Mouse (Mus musculus) left cerebral cortex, postnatal 14 days (tissue): ENCODE results near the gene Tbc1d1. TPM values are rescaled to one million over a fixed set of nuclear protein-coding genes. Genes with fewer than 3 reads are reported as not detected.

Source experiments
- DNase-seq, 2 experiments: peaks; one replicate each; pipeline ENCODE4 v3.0.0; 2021 to 2022; ENCODE audit warnings: low spot score in 2 of 2, mixed read lengths in 1 of 2
- intact Hi-C: fragments of 180-260 bp; cut with DNase I; formaldehyde crosslinking; loops from one replicate; pipeline ENCODE4 v1.15.1; 2025
- total RNA-seq, 2 experiments: library from RNA; stranded (reverse); gene quantifications; 2 replicates each; pipeline ENCODE4 v1.2.3; 2021

Tbc1d1 gene
- total RNA-seq, 2 experiments from 2014 or later: 17.0 to 18.4 TPM

DNA sequence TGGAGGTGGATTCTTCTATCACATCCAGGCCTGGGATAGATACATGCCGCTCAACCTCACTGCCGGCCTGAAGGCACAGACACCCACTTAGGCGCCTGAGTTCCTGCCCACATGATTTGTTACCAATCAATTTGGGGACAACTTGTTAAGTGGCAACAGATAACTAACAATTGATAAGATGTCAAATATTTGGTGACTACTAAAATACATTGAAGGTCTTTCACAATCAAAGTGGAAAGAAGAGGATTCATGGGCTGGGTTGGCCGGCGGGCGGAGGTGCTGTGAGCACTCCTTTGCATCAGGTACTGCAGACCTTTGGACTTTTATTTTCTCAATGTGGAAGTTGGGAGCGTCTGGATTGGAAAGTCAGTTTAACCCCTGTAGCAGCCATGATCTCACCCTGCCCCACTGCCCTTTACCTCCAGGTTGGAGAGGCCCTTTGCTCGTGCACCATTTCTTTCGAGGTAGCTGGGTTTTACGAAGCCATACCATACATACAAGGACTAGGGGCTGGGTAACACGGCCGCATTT, 73.3 kb downstream of the Tbc1d1 start:
- DNase-seq: no peak
- intact Hi-C loops: no loop called here

DNA sequence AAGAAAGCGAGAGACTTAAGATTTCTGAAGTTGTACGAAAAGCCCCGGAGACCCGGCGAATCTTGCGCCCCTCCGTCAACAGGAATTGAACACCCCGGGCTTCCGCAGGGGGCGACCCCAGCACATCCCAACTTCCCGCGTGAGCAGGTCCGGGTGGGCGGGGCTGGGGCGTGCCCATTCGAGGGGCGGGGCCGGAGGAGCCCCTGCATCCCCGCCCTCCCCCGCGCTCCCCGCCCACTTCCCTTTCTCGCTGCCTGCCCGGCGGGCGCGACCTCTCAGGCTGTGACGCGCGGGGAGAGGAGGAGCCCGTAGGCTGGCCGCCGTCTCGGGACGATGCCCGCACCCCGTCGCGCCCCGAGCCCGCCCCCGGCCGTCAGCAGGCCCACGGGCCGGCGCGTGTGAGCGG, 74.0 kb downstream of the Tbc1d1 start:
- intact Hi-C loops: no loop called here
- DNase-seq: peak; percentile 75 to 76

GRCm38 (mm10) chr5:64230507-64231041, 74.5 kb downstream of the Tbc1d1 start:
- DNase-seq: no peak
- intact Hi-C loops: no loop called here

DNA sequence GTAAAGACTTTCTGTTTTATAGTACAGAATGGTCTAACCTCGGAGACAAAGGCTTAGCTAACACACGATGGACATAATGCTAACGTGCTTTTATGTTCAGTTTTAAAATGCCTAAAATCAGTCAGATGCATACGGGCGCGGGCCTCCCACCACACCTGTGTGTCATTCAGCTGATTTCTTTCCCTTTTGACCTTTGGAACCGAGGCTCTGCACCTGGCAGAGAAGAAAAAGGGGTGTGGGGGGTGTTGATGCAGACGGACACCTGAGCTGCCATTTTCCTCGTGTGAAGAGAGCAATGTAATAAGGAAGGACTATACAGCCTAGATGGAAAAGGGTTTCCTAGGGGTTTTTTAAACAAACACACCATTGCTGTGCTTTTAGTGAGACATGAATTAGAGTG, 76.8 kb downstream of the Tbc1d1 start:
- no peak for DNase-seq
- intact Hi-C loops: no loop called here

GRCm38 (mm10) chr5:64234269-64234985, 78.3 kb downstream of the Tbc1d1 start:
- intact Hi-C loops: no loop called here
- no peak for DNase-seq

GRCm38 (mm10) chr5:64235250-64235649, 79.1 kb downstream of the Tbc1d1 start:
- intact Hi-C loops: no loop called here
- DNase-seq: no peak

GRCm38 (mm10) chr5:64236561-64236960, 80.5 kb downstream of the Tbc1d1 start:
- intact Hi-C loops: no loop called here
- no peak for DNase-seq

DNA sequence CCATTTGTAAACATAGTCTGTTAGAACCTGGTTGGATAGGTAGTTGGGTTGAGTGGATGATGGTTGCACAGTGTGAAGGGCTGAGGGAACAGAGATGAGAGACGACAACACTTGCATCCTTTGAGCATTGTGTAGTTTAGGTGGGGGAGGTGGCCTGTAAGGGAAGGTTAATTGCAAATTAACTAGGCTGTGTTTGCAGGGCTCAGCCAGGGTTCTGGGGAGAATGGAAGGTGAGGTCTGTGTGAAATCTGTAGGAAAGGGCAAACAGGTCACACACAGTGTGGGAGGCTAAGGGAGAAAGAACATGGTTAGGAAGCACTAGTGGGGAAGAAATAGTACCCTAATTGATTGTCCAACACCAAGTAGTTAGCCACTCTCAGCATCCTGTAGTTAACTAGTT, 81.2 kb downstream of the Tbc1d1 start:
- intact Hi-C loops: no loop called here
- no peak for DNase-seq

GRCm38 (mm10) chr5:64237693-64238092, 81.6 kb downstream of the Tbc1d1 start:
- intact Hi-C loops: no loop called here
- DNase-seq: no peak

DNA sequence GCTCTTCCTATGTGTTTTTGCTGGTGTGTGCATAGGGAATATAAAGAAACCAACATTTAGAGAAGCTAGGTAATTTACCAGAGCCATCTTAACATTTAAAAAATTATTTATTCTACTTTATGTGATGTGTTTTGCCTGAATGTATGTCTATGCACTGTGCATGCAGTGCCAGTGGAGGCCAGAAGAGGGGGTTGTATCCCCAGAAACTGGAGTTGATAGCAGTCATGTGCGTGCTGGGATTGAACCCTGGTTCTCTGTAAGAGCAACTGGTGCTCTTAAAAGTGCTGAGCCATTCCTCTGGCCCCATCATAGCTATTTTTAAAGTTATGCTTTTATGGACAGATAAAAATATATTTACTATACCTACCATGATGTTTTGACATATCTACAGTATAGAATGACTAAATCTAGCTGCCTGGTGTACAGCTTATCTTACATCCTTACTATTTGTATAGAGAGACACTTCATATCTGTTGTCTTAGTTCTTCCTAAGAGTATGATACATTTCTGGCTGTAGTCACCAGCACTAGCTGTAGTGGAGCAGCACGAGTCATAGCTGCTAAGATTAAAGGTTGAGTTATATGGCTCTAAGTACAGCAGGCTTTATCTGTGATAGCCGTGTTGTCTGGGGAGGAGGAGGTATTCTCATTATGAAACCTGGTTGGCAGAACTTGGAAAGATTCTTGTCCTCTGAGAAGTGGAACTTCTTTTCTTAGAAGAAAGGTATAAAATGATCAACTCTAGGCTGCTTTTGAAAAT, 83.0 kb downstream of the Tbc1d1 start:
- intact Hi-C loops: no loop called here
- no peak for DNase-seq

GRCm38 (mm10) chr5:64240941-64241682, 85.0 kb downstream of the Tbc1d1 start:
- intact Hi-C loops: no loop called here
- no peak for DNase-seq

DNA sequence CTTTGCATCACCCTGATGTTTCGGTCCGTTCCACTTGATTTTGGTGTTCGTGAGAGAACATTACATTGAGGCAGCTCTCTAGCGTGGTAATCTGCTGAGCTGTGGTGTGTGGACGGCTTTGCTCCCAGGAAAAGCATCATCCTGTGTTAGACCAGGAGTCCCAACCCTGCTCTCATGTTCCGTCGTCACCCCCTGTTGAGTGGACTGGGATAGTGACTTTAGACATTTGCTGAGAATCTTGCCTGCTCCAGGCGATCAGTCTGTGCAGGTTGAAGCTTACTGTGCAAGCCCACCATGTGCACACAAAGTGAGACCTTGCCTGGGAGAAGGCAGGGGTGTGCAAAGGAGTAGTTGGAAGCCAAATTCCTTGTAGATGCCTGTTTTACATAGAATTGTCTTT, 85.8 kb downstream of the Tbc1d1 start:
- no peak for DNase-seq
- intact Hi-C loops: no loop called here

GRCm38 (mm10) chr5:64242795-64243455, 86.8 kb downstream of the Tbc1d1 start:
- DNase-seq: no peak
- intact Hi-C loops: no loop called here

DNA sequence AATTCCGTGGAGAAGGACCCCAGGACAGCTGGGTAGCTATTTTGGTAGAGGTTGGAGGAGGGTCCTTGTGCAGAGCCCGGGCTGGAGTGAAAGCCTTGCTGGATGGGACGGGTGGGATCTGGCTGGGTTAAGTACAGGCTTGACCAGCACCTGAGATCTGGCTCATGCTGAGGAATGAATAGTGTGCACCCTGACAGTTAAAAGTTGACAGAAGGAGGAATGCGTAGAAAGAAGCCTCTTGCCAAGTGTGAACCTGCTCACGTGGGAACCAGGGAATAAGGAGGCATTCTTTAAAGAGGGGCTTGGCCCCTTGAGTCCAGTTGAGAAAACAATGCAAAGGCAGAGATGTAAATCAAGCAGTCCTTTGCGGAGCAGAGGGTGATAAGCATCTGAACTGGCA, 87.6 kb downstream of the Tbc1d1 start:
- DNase-seq: no peak
- intact Hi-C loops: no loop called here

DNA sequence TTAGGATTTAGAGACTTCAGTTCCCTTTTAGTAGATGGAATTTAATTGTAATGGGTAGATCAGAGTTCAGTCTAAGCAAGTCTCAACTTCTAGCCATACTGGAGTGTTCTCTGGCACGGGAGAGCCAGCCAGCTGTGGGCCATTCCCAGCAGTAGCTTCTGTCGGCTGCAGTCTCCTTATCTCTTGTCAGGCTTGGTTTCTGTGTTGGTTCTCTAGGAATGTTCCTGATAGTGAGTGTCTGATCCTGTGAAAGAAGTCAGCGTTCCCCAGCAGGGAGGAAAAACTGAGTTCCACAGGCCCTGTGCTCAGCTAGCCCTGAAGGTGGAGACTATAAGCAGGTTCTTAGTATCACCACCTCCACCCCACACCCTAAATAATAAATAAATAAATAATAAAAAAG, 88.2 kb downstream of the Tbc1d1 start:
- intact Hi-C loops: no loop called here
- DNase-seq: no peak

- intact Hi-C loops: no loop called here
- no peak for DNase-seq
Measured at GRCm38 (mm10) chr5:64244745-64245144, 88.6 kb downstream of the Tbc1d1 start.

DNA sequence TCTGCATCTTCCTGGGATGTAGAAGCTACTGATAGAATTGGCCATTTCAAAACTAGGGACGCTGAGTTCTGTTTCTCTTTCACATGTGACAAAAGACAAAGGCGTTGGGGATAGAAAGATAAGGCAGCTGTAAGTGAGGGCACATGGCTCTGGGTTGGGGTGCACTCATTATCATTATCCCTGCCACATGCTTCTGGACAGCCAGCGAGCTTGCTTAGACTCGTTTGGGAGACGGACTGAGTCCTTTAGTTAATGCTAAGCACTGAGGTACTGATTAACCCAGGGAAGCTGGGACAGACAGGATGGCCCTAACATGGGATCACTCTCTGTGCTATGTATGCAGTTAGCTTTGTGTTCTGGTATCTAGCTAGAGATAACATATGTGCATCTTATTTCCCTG, 95.3 kb downstream of the Tbc1d1 start:
- no peak for DNase-seq
- intact Hi-C loops: no loop called here

- DNase-seq: no peak
- intact Hi-C loops: no loop called here
Measured at GRCm38 (mm10) chr5:64254278-64254677, 98.2 kb downstream of the Tbc1d1 start.

GRCm38 (mm10) chr5:64254988-64255387, 98.9 kb downstream of the Tbc1d1 start:
- no peak for DNase-seq
- intact Hi-C loops: no loop called here
